Mouse (Mus musculus): ENCODE measurements around the gene Exoc6.

DNA sequence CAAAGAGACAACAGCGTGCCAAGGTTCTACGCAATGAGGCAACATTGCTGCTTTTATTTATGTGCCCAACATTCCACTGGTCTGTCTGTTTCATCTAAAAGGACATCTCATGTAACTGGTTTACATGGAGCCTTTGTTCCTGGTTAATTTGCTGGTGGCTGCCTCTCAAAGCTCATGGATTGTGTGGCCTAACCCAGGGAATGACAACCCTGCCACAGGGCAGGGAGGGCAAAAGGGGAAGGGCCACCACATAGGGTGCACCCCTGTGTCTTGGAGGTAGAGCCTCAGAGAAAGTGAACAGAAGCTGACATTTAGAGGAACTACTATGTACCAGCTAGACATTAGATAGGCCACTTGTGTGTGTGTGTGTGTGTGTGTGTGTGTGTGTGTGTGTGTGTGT, 177.1 kb downstream of the Exoc6 start:
- no peak for TF ChIP-seq GATA1 (IDR thresholded peaks at IDR 0.05; ENCODE audit: borderline replicate concordance, low read length)
- no peak for TF ChIP-seq FLI1 (IDR thresholded peaks at IDR 0.05; ENCODE audit: low read length)
